Mouse (Mus musculus): ENCODE measurements at regions not wholly inside any gene's neighbourhood (a gene's known extent, or its start where the extent isn't known, plus 50 kb on each side); places are given as distances from the start of the nearest gene placed in this dataset.

- no peak for DNase-seq (ENCODE audit: low spot score)
Measured at GRCm38 (mm10) chr3:66738201-66739062, 242.8 kb upstream of the Rsrc1 start.

- no peak for DNase-seq (ENCODE audit: low spot score)
Measured at GRCm38 (mm10) chr3:66739356-66740014, 241.7 kb upstream of the Rsrc1 start.

- no peak for DNase-seq (ENCODE audit: low spot score)
Measured at GRCm38 (mm10) chr3:66744133-66744913, 236.9 kb upstream of the Rsrc1 start.

- DNase-seq (ENCODE audit: low spot score), result peak; percentile 12
Measured at GRCm38 (mm10) chr3:66746373-66747072, 234.7 kb upstream of the Rsrc1 start.

GRCm38 (mm10) chr3:66747073-66747710 is 234.0 kb upstream of the Rsrc1 start:
- peak; percentile 28 for DNase-seq (ENCODE audit: low spot score)

GRCm38 (mm10) chr3:66758141-66758540 is 223.0 kb upstream of the Rsrc1 start:
- no peak for DNase-seq (ENCODE audit: low spot score)

GRCm38 (mm10) chr3:66759841-66760240 is 221.3 kb upstream of the Rsrc1 start:
- no peak for DNase-seq (ENCODE audit: low spot score)

- DNase-seq (ENCODE audit: low spot score), result no peak
Measured at GRCm38 (mm10) chr3:66762446-66762845, 218.7 kb upstream of the Rsrc1 start.

GRCm38 (mm10) chr3:66797351-66798010 is 183.7 kb upstream of the Rsrc1 start:
- peak; percentile 35 for DNase-seq (ENCODE audit: low spot score)

GRCm38 (mm10) chr3:66798292-66798691 is 182.9 kb upstream of the Rsrc1 start:
- no peak for DNase-seq (ENCODE audit: low spot score)

GRCm38 (mm10) chr3:66802538-66802937 is 178.7 kb upstream of the Rsrc1 start:
- no peak for DNase-seq (ENCODE audit: low spot score)

GRCm38 (mm10) chr3:66806176-66806575 is 175.0 kb upstream of the Rsrc1 start:
- no peak for DNase-seq (ENCODE audit: low spot score)

GRCm38 (mm10) chr3:66812686-66813445 is 168.3 kb upstream of the Rsrc1 start:
- DNase-seq (ENCODE audit: low spot score), result no peak

GRCm38 (mm10) chr3:66825761-66826160 is 155.4 kb upstream of the Rsrc1 start:
- DNase-seq (ENCODE audit: low spot score), result no peak
